Mouse (Mus musculus) hindbrain, embryonic 13.5 days (tissue): Measurements from ENCODE around the gene Calm4. TPM values are rescaled to one million over a fixed set of nuclear protein-coding genes. Genes with fewer than 3 reads are reported as not detected.

ENCODE experiments used
- ATAC-seq: fragments of 200-750 bp; cut with Nextera tagmentation; 2 replicates; pipeline ENCODE4 v1.8.0; 2017; ENCODE audit warnings: moderate TSS enrichment; ENCODE audit not compliant: low FRiP score
- H3K27ac ChIP-seq: fragments of 300-500 bp; sonication (generic); 2 replicates; pipeline ENCODE4 v1.5.1; 2015; ENCODE audit warnings: inconsistent platforms, mild to moderate bottlenecking, moderate library complexity
- H3K27me3 ChIP-seq: fragments of 300-500 bp; sonication (generic); 2 replicates; pipeline ENCODE4 v1.6.1; 2015; ENCODE audit warnings: mild to moderate bottlenecking, inconsistent platforms
- H3K36me3 ChIP-seq: fragments of 300-500 bp; sonication (generic); 2 replicates; pipeline ENCODE4 v1.6.1; 2015; ENCODE audit warnings: mild to moderate bottlenecking, inconsistent platforms
- H3K4me1 ChIP-seq: fragments of 300-500 bp; sonication (generic); replicated peaks from 2 replicates; pipeline ENCODE4 v1.6.1; 2015; ENCODE audit warnings: inconsistent platforms
- H3K4me2 ChIP-seq: fragments of 300-500 bp; sonication (generic); 2 replicates; pipeline ENCODE4 v1.6.1; 2015; ENCODE audit warnings: inconsistent platforms, mild to moderate bottlenecking, moderate library complexity
- H3K4me3 ChIP-seq: fragments of 300-500 bp; sonication (generic); 2 replicates; pipeline ENCODE4 v1.5.1; 2015; ENCODE audit warnings: mild to moderate bottlenecking, inconsistent platforms
- H3K9ac ChIP-seq: fragments of 300-500 bp; sonication (generic); 2 replicates; pipeline ENCODE4 v1.6.1; 2015; ENCODE audit warnings: mild to moderate bottlenecking, inconsistent platforms
- H3K9me3 ChIP-seq: fragments of 300-500 bp; sonication (generic); 2 replicates; pipeline ENCODE4 v1.6.1; 2016; ENCODE audit warnings: inconsistent platforms
- WGBS: fragments of 180-500 bp; shearing (Covaris S2); methylation state at CpG from one replicate; pipeline ENCODE4 v1.1.7; 2015; 5-methylcytosine and 5-hydroxymethylcytosine counted together
- polyA plus RNA-seq: library from polyadenylated mRNA; unstranded; fragments of >200 nt; fragmentation: Nextera tagmentation; extraction: Ambion mirVana; gene quantifications from 2 replicates; pipeline ENCODE4 v1.2.1, GENCODE M21; 2015

The Calm4 gene
- polyA plus RNA-seq, 1 experiment from 2014 or later, result not detected

GRCm38 (mm10) chr13:3865648-3866354 is 28.2 kb downstream of the Calm4 start:
- Histone ChIP-seq H3K4me3 (no peak overlapping the region), H3K4me1 (no peaks in the 10 kb centered on the region), H3K27me3 (no peaks in the 10 kb centered on the region), H3K9ac (no peak overlapping the region), H3K27ac (no peak overlapping the region), H3K9me3 (no peaks in the 10 kb centered on the region), H3K4me2 (no peak overlapping the region), H3K36me3 (no peaks in the 10 kb centered on the region)
- 84% methylated on average over 14 of the region's 14 CpGs for WGBS
- no peak for ATAC-seq

- Histone ChIP-seq H3K36me3 (no peaks in the 10 kb centered on the region), H3K4me2 (no peak overlapping the region), H3K4me1 (no peaks in the 10 kb centered on the region), H3K27me3 (no peaks in the 10 kb centered on the region), H3K27ac (no peak overlapping the region), H3K4me3 (no peak overlapping the region), H3K9ac (no peak overlapping the region), H3K9me3 (no peaks in the 10 kb centered on the region)
- no peak for ATAC-seq
- 86% methylated on average over 8 of the region's 8 CpGs for WGBS
Observed at GRCm38 (mm10) chr13:3866355-3867052, 28.9 kb downstream of the Calm4 start.

GRCm38 (mm10) chr13:3867158-3867557 is 29.6 kb downstream of the Calm4 start:
- no peaks in the 10 kb centered on the region for H3K9me3 ChIP-seq
- no peak overlapping the region for H3K9ac ChIP-seq
- no peak overlapping the region for H3K4me2 ChIP-seq
- H3K36me3 ChIP-seq, result no peaks in the 10 kb centered on the region
- H3K27me3 ChIP-seq, result no peaks in the 10 kb centered on the region
- no peaks in the 10 kb centered on the region for H3K4me1 ChIP-seq
- 90% methylated on average over 6 of the region's 6 CpGs for WGBS
- H3K27ac ChIP-seq, result no peak overlapping the region
- no peak for ATAC-seq
- no peak overlapping the region for H3K4me3 ChIP-seq

GRCm38 (mm10) chr13:3869901-3870300 is 32.3 kb downstream of the Calm4 start:
- no peak overlapping the region for H3K4me2 ChIP-seq
- H3K4me1 ChIP-seq, result no peaks in the 10 kb centered on the region
- no peaks in the 10 kb centered on the region for H3K36me3 ChIP-seq
- no peak for ATAC-seq
- H3K27ac ChIP-seq, result no peak overlapping the region
- no peak overlapping the region for H3K9ac ChIP-seq
- no peak overlapping the region for H3K4me3 ChIP-seq
- H3K9me3 ChIP-seq, result no peaks in the 10 kb centered on the region
- H3K27me3 ChIP-seq, result no peaks in the 10 kb centered on the region

- Histone ChIP-seq H3K4me2 (no peak overlapping the region), H3K36me3 (no peaks in the 10 kb centered on the region), H3K9ac (no peak overlapping the region), H3K9me3 (no peaks in the 10 kb centered on the region), H3K27ac (no peak overlapping the region), H3K27me3 (no peaks in the 10 kb centered on the region), H3K4me3 (no peak overlapping the region), H3K4me1 (no peaks in the 10 kb centered on the region)
- WGBS, result 91% methylated on average over 4 of the region's 4 CpGs
- no peak for ATAC-seq
Observed at GRCm38 (mm10) chr13:3872832-3873231, 35.3 kb downstream of the Calm4 start.

- no peak for ATAC-seq
- no peak overlapping the region for H3K4me3 ChIP-seq
- H3K27me3 ChIP-seq, result no peaks in the 10 kb centered on the region
- H3K9ac ChIP-seq, result no peak overlapping the region
- peaks cover 3% of the 10 kb centered on the region; the same call in 1 of the 2 replicates for H3K36me3 ChIP-seq
- no peak overlapping the region for H3K4me2 ChIP-seq
- H3K4me1 ChIP-seq, result no peaks in the 10 kb centered on the region
- no peak overlapping the region for H3K27ac ChIP-seq
- 81% methylated on average over 6 of the region's 6 CpGs for WGBS
- no peaks in the 10 kb centered on the region for H3K9me3 ChIP-seq
Observed at GRCm38 (mm10) chr13:3876448-3876847, 38.9 kb downstream of the Calm4 start.

GRCm38 (mm10) chr13:3877185-3877584 is 39.6 kb downstream of the Calm4 start:
- no peak for ATAC-seq
- Histone ChIP-seq H3K4me3 (no peak overlapping the region), H3K27ac (no peak overlapping the region), H3K27me3 (no peaks in the 10 kb centered on the region), H3K9me3 (no peaks in the 10 kb centered on the region), H3K9ac (no peak overlapping the region), H3K4me2 (no peak overlapping the region), H3K4me1 (no peaks in the 10 kb centered on the region), H3K36me3 (peaks cover 7% of the 10 kb centered on the region)
- 66% methylated on average over 6 of the region's 6 CpGs for WGBS

GRCm38 (mm10) chr13:3877679-3878220 is 40.2 kb downstream of the Calm4 start:
- no peak for ATAC-seq
- peaks cover 7% of the 10 kb centered on the region for H3K36me3 ChIP-seq
- 45% methylated on average over 4 of the region's 4 CpGs for WGBS
- no peaks in the 10 kb centered on the region for H3K9me3 ChIP-seq
- H3K4me1 ChIP-seq, result no peaks in the 10 kb centered on the region
- no peak overlapping the region for H3K27ac ChIP-seq
- H3K4me2 ChIP-seq, result no peak overlapping the region
- H3K27me3 ChIP-seq, result no peaks in the 10 kb centered on the region
- H3K4me3 ChIP-seq, result no peak overlapping the region
- H3K9ac ChIP-seq, result no peak overlapping the region

GRCm38 (mm10) chr13:3886663-3887062 is 49.1 kb downstream of the Calm4 start:
- Histone ChIP-seq H3K36me3 (peaks cover 33% of the 10 kb centered on the region), H3K27me3 (no peaks in the 10 kb centered on the region), H3K9me3 (no peaks in the 10 kb centered on the region), H3K4me3 (no peak overlapping the region), H3K4me2 (no peak overlapping the region), H3K4me1 (no peaks in the 10 kb centered on the region), H3K9ac (no peak overlapping the region), H3K27ac (no peak overlapping the region)
- ATAC-seq, result no peak
- 98% methylated on average over 7 of the region's 7 CpGs for WGBS

Other genes starting within 250 kb of the Calm4 start
- gene Fam208b, start 226.6 kb upstream of the Calm4 start, polyA plus RNA-seq, result 19.3 and 20.2 TPM in 2 replicates
- 12.3 and 15.2 TPM in 2 replicates for gene Asb13, start 203.7 kb upstream of the Calm4 start, polyA plus RNA-seq
- not detected in 2 replicates for gene Calml3, start 33.4 kb upstream of the Calm4 start, polyA plus RNA-seq
- not detected in 2 replicates for gene Calm5, start 16.4 kb downstream of the Calm4 start, polyA plus RNA-seq
- gene Net1, start 80.5 kb downstream of the Calm4 start, polyA plus RNA-seq, result 13.9 and 15.9 TPM in 2 replicates
- gene Tubal3, start 80.5 kb downstream of the Calm4 start, polyA plus RNA-seq, result not detected in 2 replicates
- not detected in 2 replicates for gene Ucn3, start 107.6 kb downstream of the Calm4 start, polyA plus RNA-seq
- gene Akr1c14, start 211.3 kb downstream of the Calm4 start, polyA plus RNA-seq, result 0.68 and 0.91 TPM in 2 replicates